Mouse (Mus musculus) cerebral cortex, adult 2 months (tissue): ENCODE data around the gene Cnbp.

ENCODE experiments used
- WGBS: fragments of 180-500 bp; shearing (Covaris S2); methylation state at CpG from one replicate; pipeline ENCODE4 v1.1.7; 2018; 5-methylcytosine and 5-hydroxymethylcytosine counted together

Cnbp gene

GRCm38 (mm10) chr6:87850155-87850899 is 579 bp downstream of the Cnbp start:
- WGBS: under 1% methylated on average over 71 of the region's 73 CpGs

- under 1% methylated on average over 8 of the region's 8 CpGs for WGBS
Measured at GRCm38 (mm10) chr6:87849780-87850154, 1.1 kb downstream of the Cnbp start.

GRCm38 (mm10) chr6:87846813-87847212 is 4.1 kb downstream of the Cnbp start:
- WGBS: 78% methylated on average over 1 of the region's 1 CpGs

DNA sequence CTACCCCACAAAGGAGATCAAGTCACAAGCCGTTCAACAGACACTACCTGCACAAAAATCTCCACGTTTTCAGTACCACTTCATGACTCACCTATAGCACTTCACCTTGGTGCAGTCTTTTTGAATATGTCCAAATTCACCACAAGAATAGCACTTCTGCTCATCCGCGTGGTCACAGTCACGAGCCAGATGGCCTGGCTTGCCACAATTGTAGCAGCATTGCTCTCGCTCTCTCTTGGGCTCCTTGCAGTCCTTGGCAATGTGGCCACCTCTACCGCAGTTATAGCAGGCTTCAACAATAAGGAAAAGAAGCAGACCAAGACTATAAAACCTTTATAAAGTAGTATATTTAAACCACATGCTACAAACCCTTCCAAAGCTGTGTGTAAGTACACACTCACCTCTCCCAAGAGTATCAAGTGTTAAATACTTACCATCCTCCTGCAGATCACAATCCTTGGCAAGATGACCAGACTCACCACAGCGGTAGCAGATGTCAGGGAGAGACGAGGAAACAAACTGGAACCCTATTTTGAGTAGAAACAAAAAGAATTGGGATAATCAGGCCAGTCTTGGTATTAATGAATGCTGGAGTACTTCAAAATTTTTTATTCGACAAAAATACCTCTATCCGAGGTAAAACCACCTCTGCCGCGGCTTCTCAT is 5.7 kb downstream of the Cnbp start:
- 70% methylated on average over 13 of the region's 13 CpGs for WGBS

- 5% methylated on average over 1 of the region's 1 CpGs for WGBS
Measured at GRCm38 (mm10) chr6:87842254-87842653, 8.7 kb downstream of the Cnbp start.

- 62% methylated on average over 8 of the region's 8 CpGs for WGBS
Measured at GRCm38 (mm10) chr6:87841635-87842034, 9.3 kb downstream of the Cnbp start.

GRCm38 (mm10) chr6:87839797-87840341 is 11.0 kb downstream of the Cnbp start:
- 58% methylated on average over 11 of the region's 11 CpGs for WGBS

GRCm38 (mm10) chr6:87838551-87839197 is 12.2 kb downstream of the Cnbp start, which contains the start of gene Isy1:
Isy1 (minus strand) TSS chr6:87838798.
- under 1% methylated on average over 46 of the region's 46 CpGs for WGBS

GRCm38 (mm10) chr6:87835695-87836094 is 15.2 kb downstream of the Cnbp start, which contains the start of gene Gm45140:
Gm45140 (minus strand) TSS chr6:87835795.
- WGBS: 92% methylated on average over 7 of the region's 7 CpGs

GRCm38 (mm10) chr6:87820366-87820765 is 30.5 kb downstream of the Cnbp start:
- 95% methylated on average over 2 of the region's 2 CpGs for WGBS

- WGBS: 92% methylated on average over 5 of the region's 5 CpGs
Measured at GRCm38 (mm10) chr6:87814486-87814885, 36.4 kb downstream of the Cnbp start.

GRCm38 (mm10) chr6:87812656-87813055 is 38.2 kb downstream of the Cnbp start:
- 92% methylated on average over 1 of the region's 1 CpGs for WGBS

- 1% methylated on average over 53 of the region's 56 CpGs for WGBS
Measured at GRCm38 (mm10) chr6:87811675-87812338, 39.1 kb downstream of the Cnbp start, which contains the start of gene Rab43. Rab43 (minus strand) TSS chr6:87812164.

GRCm38 (mm10) chr6:87810713-87811669 is 39.9 kb downstream of the Cnbp start:
- WGBS: 1% methylated on average over 77 of the region's 77 CpGs

- 42% methylated on average over 6 of the region's 6 CpGs for WGBS
Measured at GRCm38 (mm10) chr6:87810311-87810710, 40.6 kb downstream of the Cnbp start.

GRCm38 (mm10) chr6:87809651-87810161 is 41.2 kb downstream of the Cnbp start:
- 78% methylated on average over 6 of the region's 6 CpGs for WGBS

- 84% methylated on average over 2 of the region's 2 CpGs for WGBS
Measured at GRCm38 (mm10) chr6:87809144-87809543, 41.8 kb downstream of the Cnbp start.

DNA sequence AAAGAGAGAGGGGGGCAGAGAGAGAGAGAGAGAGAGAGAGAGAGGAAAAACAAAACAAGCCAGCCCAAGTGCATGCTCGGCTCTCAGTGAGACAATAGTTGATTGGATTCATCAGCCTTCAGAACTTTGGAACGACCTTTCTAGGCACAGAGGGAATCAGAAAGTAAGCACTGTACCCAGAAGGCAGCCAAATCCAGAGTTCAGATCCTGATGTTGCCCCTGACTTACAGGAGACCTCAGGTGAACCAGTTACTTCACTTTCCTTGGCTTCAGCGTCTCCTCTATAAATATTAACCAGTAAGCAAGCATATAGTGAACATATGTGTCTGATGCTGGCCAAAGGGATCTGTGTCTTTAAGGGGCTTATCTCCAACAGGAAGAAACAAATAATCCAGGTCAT is 42.4 kb downstream of the Cnbp start:
- WGBS: 63% methylated on average over 3 of the region's 3 CpGs

GRCm38 (mm10) chr6:87807735-87808440 is 43.0 kb downstream of the Cnbp start:
- 85% methylated on average over 4 of the region's 4 CpGs for WGBS

DNA sequence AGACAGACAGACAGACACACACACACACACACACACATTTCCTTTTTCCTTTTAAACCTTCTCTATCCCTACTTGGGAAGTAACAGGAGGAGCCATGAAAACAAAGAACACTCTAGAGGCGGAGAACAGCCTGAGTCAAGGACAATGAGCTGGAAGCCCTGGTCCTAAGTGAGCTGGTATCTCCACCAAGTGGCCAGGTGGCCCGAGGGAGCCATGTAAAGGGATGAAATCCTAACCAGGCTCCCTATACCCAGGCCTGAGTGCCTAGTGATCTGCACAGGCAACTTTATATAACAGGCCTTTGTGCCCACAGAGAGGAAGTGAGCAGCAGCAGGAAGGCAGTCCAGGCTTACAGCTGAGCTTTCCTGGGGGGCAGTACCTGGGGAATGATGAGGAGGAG is 44.0 kb downstream of the Cnbp start:
- 57% methylated on average over 2 of the region's 2 CpGs for WGBS
